15 mouse cellular contexts compared by ENCODE assay signal in the genomic region with DNA sequence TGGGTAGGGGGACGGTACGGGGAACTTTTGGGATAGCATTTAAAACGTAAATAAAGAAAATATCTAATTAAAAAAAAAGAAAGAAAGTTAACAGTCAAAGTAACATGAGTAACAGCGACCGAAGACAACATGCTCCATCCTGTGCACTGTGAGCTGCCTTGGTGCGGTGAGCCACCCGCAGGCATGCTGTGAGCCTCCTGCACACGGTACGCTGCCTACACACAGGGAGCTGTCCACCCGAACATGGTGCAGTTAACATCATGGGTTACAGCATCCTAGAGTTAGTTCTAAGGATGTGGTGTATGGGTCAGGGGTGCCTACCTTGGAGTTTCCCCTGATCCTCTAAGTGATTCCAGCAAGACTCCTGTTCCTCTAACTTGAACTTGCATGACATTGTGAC.
"Had no signal": no experiment of that assay in that cellular context is flagged by ENCODE, and none has a peak within 500 bp of the region (broad histone marks: within the 10 kb centered on the region; RNA-seq: fewer than 3 reads in every experiment).

No protein-coding gene starts in this region.

- H3K9me3 ChIP-seq: neural tube, embryonic 13.5 days; neural tube, embryonic 15.5 days; stomach, embryonic 15.5 days had no signal

- H3K27me3 ChIP-seq: neural tube, embryonic 13.5 days; neural tube, embryonic 15.5 days; stomach, embryonic 15.5 days had no signal

- H3K4me1 ChIP-seq: neural tube, embryonic 13.5 days; neural tube, embryonic 15.5 days; stomach, embryonic 15.5 days had no signal

- H3K4me3 ChIP-seq: neural tube, embryonic 13.5 days; neural tube, embryonic 15.5 days; stomach, embryonic 15.5 days had no signal

- DNase-seq: retina, postnatal 1 day; right cerebral cortex, adult 18-20 months; right cerebral cortex, postnatal 14 days; right cerebral cortex, postnatal 25 days; right cerebral cortex, postnatal 4 days; spleen, adult 18-20 months; thymus, adult 18-20 months; thymus, adult 2 months; thymus, postnatal 14 days; thymus, postnatal 25 days; thymus, postnatal 36 days; thymus, postnatal 4 days had no signal

- H3K36me3 ChIP-seq: neural tube, embryonic 13.5 days; neural tube, embryonic 15.5 days; stomach, embryonic 15.5 days had no signal

- H3K4me2 ChIP-seq: neural tube, embryonic 13.5 days; neural tube, embryonic 15.5 days; stomach, embryonic 15.5 days had no signal
